Mouse (Mus musculus) induced T-regulatory cell, adult 2 months (primary cell): ENCODE results near the gene Akap13.
"Not testable (repeated sequence)": the region's sequence is repeated elsewhere in the genome, so short reads cannot be mapped to it uniquely, and the experiment has no call there.

ENCODE experiments used
- DNase-seq: peaks from one replicate; pipeline ENCODE4 v3.0.0-alpha.2; 2012; ENCODE audit warnings: low read depth

Akap13 gene

DNA sequence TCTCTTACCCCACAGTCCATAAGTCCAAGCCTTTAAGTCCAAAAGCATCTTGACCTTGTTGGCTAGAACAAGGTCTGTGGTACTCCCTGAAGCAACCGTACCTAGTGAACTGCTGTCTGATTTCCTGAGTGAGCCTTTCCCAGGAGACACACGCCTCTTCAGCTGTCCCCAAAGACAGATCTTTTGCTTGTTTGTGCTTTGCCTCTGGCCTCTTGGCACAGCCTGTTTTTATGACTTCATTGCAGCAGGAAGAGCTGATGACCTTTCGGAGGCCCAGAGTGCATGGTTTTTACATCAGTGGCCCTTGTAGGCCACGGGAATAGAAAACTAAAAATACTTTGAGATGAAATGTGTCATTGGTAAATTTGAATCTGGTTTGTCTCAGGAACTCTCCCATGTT lies 260.6 kb downstream of the Akap13 start:
- no peak for DNase-seq

DNA sequence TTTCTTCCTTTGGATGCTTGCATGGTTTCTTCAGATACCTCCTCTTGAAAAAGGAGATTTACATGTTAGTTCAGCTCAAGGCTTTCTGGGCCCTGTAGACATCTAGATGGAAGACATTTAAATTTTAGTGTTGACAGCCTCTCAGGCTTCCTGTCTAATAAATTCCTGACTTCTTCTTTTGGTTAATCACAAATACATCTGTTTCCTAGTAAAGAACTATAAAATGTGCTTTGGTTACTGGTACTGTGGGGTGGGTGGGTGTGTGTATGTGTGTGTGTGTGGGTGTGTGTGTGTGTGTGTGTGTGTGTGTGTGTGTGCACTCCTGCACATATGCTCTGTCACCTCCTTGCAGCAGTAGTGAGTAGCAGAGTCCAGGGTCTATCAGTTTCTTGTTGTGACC lies 262.0 kb downstream of the Akap13 start:
- no peak for DNase-seq

DNA sequence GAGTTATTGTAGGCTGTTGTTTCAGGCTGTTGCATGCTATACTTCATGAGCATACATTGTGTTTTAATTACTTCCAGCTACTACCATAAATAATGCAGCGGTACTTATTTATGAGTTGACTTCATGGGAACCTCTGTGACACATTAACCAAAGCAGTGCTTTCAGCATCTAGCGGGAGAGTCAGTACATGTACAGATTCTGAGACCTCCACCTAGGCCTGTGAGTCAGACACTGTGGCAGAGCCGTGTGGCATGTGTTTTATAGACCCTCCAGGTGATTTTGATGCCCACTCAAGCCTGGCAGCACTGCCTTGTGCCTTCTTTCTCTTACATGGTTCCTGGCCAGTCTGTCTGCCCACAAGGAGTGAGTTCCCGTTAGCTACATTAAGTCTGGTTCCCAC lies 266.0 kb downstream of the Akap13 start:
- no peak for DNase-seq

DNA sequence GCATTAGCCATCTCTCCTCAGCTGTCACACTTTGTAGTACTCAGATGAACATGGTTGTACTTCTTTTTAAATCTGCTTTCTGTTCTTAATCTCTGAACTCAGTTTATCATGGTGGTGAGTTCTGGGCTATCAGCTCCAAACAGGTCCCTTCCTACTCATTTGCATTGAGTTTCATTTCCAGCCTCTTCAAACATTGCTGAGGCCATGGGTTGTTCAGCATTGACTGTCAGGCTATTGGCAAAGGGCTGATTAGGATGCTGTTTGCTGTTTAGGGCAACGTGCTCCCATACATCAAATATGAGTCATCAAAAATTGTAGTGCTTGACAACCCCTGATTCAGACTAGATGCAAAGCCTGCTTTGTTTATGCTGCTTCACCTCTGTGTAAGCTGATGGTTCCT lies 268.7 kb downstream of the Akap13 start:
- DNase-seq: no peak

DNA sequence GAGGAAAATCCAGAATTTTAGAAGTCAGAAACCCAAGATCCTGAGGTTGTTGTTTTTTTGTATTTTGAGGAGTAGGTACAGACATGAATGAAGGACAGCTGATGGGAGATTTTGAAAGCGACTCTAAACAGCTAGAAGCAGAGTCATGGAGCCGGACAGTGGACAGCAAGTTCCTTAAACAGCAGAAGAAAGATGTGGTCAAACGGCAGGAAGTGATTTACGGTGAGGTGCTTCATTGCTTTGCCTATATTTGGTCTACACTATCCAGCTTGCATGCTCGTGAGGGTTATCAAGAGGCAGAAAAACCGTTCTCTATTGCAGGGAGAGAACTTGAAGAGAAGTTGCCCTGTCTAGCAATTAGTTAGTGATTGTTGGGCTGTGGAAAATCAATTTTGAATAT lies 270.6 kb downstream of the Akap13 start:
- DNase-seq: no peak

DNA sequence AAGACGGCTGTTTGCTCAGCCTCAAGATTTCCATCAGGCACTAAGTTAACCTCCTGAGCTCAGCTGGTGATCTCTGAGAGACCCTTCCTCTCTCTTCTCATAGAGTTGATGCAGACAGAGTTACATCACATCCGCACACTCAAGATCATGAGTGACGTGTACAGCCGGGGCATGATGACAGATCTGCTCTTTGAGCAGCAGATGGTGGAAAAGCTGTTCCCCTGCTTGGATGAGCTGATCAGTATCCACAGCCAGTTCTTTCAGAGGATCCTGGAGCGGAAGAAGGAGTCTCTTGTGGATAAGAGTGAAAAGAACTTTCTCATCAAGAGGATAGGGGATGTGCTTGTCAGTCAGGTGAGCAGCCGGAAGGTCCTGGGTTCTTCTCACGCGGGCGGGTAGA lies 271.5 kb downstream of the Akap13 start:
- no peak for DNase-seq

DNA sequence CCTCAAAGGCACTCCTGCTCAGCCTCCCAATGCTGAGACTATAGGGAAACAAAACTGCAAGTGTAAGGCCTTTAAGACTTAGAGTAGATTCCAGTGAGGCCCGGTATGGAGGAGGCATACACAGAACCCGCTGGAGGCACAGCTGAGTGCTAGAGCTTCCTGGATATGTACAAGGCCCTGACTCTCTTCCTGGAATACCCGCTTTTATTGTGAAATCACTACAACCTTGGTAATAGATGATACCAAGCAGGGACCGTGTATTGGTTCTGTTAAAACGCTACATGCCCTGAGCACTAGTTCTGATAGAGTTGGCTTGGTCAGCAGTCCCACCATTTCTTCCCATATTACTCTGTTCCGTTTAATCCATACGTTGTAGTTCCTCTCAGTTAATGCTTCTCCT lies 274.3 kb downstream of the Akap13 start:
- DNase-seq: no peak

DNA sequence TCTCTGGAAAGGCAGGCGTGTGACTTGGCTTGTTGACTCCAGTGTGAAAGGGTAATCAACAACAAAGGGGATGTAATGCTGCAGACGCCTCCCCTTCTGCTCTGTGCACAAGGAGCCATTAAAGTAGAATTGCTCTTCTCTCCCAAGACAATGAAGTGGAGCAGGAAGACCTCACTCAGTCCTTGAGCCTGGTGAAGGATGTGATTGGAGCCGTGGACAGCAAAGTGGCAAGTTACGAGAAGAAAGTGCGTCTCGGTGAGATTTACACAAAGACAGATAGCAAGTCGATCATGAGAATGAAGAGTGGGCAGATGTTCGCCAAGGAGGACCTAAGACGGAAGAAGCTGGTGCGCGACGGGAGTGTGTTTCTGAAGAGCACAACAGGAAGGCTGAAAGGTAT lies 274.9 kb downstream of the Akap13 start:
- no peak for DNase-seq

DNA sequence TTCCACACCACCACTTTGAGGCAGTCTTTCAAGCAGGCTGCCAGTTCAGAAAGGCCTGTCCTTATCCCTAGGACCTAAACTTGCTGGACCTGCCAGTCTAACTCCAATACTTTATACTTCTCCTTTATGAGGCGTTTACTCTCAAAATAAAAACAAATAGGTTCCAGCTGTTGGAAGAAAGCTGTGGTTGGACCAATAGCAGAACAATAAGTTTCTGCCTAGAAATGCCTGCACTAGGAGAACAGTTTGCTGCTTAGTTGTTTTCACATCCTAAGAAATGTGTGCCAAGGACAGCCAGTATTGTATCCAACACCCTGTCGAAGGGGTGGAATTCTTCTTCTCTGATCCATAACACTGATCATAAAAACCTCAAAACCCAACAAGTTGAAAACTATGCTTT lies 276.6 kb downstream of the Akap13 start:
- no peak for DNase-seq

DNA sequence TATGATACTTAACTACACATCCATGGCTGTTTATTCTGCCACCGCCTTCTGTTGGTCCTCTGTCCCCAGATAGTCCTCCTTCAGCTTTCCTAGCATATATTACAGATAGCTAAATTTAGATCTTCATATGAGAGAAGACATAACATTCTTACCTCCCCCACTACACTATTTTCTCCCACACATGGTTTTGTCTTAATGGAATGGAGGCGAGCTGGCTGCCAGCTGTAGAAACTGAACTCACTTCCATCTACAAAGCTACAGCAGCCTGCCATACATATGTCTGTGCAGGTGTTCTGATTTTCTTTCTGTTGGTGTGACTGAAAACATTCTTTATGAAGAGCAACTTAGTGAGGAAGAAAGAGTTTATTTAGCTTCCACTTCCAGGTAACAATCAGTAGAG lies 277.8 kb downstream of the Akap13 start:
- no peak for DNase-seq

DNA sequence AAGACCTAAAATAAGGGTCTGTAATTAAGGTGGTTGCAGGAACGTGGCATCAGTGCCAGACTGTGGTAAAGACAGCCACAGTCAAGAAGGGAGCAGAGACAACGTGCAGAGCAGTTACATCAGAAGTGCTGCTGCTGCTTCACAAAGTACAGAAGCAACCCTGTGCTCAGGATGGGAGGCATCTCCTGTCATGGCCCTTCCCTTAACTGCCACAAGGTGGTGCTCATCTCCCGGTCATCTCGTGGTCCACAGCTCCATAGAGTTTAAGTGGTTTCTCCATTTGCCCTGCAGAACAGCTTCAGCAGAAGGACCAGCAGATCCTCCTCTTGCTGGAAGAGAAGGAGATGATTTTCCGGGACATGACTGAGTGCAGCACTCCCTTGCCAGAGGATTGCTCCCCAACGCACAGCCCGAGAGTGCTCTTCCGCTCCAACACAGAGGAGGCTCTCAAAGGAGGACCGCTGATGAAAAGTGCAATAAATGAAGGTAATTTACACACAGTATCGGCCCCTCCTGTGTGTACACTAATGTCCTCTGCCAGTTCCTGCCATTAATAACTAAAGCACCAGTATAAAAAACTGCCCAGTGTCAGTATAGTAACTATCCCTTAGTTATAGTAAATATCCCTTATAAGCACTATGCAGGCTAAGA lies 283.9 kb downstream of the Akap13 start:
- peak; percentile 83 for DNase-seq

DNA sequence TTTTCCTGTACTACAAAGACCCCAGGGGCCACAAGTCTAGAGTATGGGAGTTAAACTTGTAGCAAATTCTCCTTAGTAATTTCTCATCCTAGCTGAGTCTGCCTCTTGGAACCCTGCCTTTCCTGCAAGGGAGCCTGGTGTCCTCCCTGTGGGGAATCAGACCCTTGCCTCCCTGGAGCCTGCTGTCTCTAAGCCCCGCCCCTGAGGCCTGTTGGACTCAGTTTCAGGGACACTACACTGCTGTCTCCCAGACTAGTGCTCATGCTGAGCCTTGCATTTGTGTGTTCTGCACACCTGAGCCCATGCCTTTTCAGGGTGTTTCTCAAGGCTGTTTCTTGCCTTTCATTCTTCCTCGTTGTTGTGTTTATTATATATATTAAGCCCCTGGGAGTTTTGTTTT lies 289.2 kb downstream of the Akap13 start:
- DNase-seq: no peak

DNA sequence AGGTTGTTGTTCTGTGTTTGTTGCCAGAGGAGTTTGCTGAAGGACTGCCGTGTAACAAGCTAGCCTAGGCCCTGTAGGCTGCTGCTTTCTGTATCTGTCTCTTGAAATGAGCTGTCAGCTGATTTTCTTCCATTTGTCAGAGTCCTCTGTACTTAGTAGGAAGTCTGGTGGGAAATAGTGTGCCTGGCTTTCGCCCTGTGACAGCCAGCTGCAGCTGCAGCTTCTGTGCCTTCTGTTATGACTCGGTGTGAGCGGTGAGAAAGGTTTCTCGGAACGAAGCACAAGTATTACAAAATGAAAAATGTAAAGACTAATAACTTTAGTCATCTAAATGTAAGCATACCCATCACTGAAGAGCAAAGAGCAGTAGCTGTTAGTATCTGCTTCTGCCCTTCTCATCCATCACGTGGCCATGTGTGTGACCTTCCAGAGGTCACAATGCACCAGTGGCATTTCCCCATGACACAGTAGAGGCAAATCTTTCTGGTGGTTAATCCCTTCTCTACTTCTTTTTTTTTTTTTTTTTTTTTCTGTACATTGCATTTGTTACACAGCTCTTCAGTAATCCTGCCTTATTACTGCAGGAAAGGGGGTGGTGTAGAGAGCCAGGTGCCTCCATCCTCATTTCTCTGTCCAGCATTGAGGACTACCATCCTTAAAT lies 289.8 kb downstream of the Akap13 start:
- DNase-seq: peak; percentile 50

DNA sequence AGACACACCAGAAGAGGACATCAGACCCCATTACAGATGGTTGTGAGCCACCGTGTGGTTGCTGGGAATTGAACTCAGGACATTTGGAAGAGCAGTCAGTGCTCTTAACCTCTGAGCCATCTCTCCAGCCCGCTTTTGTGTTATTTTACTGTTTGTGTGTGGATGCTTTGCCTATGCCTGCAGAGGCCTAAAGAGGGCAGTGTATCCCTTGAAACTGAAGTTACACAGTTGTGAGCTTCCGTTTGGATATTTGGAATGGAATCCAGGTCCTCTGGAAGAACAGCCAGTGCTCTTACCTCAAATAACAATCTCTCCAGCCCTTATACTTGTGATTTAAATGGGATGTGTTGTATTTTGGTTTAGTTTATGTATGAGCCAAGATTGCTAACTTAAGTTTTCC lies 290.6 kb downstream of the Akap13 start:
- DNase-seq: not testable (repeated sequence)

DNA sequence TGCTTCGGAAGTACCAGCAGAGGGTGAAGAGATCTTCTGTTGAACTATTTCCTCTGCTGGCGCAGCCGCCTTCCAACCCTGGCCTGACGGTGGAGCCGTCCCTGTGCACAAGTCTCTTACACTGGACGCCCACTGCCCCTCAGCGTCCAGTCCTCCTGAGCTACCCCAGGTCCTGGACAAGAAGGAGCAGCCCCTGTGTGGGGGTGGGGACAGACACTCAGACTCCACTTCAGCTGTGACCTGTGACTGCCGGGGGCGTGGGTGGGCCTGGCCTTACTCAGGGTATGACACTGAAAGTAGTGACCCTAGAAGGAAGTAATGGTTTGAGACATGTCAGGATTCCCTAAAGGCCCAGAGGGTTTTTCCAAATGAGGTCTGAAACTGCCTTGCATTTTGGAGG lies 295.2 kb downstream of the Akap13 start:
- DNase-seq: no peak

DNA sequence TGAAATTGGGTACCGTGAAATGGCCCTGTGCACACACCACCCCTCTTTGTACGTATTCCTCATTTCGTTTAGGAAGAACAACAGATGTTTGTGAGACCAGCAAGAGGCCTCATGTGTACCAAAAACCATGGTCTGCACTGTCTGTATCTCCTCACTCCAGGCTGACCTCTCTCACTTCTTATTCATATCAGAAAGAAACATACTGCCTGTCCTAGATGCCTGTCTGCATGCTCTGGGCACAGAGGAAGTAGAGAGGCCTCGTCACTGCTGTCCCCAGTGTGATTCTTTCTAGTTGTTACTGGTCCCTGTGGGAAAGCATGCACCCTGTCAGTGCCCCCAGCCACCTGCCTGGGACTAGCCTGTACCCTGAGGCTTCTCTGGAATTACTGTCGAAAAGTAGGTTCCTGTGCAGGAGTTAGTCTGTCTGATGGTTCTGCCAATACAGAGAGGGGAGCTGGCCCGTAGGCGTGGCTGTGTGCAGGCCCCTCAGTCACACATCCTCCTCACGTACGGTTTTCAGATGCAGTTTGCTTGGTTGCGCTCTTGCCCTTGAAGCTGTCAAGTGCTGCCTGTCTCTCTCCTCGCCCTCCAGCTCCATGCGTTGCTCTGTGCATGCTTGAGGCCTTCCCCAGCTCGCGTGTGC lies 295.9 kb downstream of the Akap13 start:
- DNase-seq: no peak

DNA sequence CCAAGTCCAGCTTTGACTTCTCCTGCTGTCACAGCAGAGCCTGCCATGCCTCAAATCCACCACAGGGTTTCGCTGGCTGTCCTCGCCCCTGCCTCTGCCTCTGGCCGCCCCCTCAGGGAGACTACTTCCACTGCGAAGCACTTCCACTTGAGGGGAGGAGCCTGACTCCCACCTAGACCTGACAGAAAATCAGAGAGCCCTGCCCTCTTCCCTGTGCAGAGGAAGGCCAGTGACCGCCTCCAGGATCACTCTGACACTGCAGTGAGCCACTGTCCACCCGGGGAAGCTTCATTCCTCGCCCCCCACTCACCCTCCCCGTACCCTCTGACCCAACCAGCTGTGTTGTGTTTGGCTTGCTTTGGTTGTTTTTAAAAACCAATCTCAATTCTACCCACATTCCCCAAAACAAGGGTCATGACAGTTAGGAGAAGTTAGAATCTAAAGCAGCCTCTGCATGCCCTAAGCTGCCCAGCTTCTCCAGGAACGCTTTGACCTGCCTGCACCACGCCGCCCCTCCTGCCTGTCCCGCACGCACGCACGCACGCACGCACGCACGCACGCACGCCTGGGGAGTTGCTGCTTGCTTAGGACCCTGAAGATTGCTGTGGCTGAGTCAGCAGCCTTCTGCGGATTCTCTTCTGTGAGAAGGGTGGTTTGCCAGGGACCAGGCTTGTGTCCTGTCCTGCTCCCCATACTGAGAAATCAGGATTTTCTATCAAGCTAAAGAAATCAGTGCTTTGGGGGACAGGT lies 297.3 kb downstream of the Akap13 start:
- no peak for DNase-seq

DNA sequence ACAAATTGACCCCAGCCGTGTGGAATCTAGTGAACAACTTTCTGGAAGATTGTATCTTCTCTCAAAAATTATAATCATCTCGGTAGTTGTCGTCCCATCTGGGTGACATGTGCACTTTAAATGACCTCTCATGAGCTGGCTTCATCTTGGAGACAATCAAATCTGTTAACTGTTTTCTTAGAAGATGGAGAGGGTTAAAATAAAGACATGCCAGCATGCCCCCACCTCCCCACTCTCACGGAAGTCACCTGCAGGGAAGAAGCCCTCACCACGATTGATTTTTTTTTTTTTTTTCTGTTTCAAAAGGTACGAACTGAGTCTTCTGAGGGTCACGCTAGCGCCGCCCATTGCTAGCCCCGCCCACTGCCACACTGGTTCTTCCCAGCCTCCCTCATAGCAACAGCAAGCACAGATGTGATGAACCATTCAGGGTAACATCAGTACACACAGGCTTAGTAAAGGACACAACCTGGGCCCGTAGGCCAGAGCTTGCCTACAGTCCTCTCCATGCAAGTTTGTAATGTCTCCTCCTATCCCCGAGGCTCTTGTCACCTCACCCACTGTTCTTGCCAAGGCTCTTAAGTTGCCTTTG lies 298.0 kb downstream of the Akap13 start:
- DNase-seq: no peak

DNA sequence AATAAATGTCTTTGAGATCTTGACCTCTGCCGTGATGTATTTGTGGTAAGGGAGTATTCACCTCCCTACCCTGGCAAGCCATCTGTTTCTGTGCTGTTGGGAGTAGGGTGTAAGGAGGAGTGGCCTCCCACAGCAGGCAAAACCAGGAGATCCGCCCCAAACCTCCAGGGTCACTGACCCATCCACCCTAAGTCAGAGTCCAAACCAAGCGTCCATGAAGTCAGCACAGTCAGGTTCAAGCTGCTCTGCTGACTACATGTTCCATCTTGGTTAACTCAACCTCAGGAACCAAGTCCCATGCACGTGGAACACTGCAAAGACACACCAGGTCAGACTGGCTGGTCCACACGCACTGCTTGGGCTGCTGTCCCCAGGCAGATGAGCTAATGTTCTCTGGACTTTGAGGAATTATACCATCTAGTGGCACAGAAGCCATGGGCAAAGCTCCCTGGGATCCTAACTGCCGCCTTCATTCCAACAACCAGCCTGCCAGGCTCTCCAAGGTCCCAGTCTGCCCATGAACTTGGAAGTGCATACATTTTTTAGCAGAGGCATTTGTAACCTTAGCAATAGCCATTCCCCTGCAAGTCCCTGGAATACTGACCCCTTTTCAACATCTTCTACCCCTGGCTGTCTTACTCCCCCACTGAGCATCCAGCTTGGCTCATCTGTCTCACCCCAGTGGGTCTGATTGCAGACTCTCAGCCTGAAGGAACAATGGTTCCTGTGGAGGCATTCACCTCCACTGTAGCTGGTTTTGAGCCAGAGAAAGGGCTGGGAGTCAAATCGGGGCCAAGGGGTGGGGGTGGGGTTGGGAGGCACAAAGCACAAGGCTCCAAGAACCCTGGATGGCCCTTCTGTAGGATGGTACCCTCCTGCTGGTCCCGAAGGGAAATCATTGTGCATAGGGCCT lies 299.5 kb downstream of the Akap13 start:
- no peak for DNase-seq

DNA sequence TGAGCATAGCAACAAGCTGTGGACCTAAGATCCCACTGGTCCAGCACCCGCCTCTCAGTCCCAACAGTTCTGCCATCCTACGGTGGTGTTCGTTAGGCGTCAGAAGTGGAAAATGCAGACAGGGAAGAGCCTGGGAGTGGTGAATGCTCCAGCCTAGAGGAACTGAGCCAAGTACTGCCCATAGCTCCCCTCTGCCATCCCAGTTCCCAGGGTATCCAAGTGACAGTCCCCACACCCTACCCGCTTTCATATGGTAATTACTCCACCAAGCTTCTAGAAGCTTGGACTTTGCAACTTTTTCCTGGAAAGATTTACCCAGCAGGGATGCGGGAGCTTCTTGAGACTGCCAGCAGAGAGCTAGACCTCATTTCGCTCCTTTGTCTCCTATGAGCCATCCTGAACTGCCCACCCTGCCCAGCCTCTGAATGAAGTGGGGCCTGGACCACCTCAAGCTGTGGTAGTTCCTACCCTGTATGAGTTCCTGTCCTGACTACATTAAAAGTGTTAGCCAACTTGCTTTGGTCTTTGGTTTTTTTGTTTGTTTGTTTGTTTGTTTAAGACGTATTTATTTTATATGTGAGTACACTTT lies 300.6 kb downstream of the Akap13 start:
- no peak for DNase-seq

DNA sequence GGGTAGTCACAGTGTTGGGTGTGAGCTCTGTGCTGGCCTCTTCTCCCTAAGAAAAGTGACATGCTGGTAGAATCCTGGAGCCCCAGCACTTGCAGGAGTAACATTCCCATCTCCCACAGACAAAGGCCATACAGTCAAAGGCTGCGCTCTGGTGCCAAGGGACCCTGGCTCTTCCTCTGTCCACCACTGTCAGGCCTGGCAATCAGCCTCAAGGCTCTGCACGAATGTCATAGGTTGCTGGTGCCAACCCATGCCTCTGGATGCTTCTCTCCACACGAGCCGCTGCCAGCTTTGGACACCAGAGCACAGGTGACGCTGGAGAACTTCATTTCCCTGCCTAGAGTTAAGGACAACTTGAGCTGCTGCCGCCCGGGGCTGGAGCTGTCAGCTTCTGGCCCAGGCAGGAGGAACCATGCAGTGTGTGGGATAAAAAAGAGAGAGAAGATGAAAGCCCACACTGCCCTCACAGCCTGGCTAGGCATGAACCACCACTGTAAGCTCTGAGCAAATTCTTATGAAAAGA lies 304.7 kb downstream of the Akap13 start:
- no peak for DNase-seq
